Mouse (Mus musculus) cortical plate, adult 2 months (tissue): Measurements from ENCODE around the gene Lrch3. TPM values are rescaled to one million over a fixed set of nuclear protein-coding genes. Genes with fewer than 3 reads are reported as not detected.

Experiments
- H3K27ac ChIP-seq: fragments of 200-500 bp; 2 replicates; pipeline ENCODE4 v1.5.1; 2012; ENCODE audit warnings: low read length, control low read depth, inconsistent platforms; ENCODE audit not compliant: insufficient read depth
- H3K4me1 ChIP-seq: fragments of 200-500 bp; 2 replicates; pipeline ENCODE4 v1.6.1; 2011; ENCODE audit warnings: low read length; ENCODE audit not compliant: control insufficient read depth, insufficient read depth
- H3K4me3 ChIP-seq: fragments of 200-500 bp; 2 replicates; pipeline ENCODE4 v1.5.1; 2011; ENCODE audit warnings: mild to moderate bottlenecking, low read length, control low read depth; ENCODE audit not compliant: insufficient read depth
- CTCF ChIP-seq: fragments of 200-500 bp; IDR thresholded peaks from 2 replicates; pipeline ENCODE4 v1.5.1; 2011; ENCODE audit warnings: mild to moderate bottlenecking, control low read depth, low read length; ENCODE audit not compliant: insufficient read depth; ENCODE audit errors: extremely low read depth
- POLR2A ChIP-seq: fragments of 200-500 bp; IDR thresholded peaks from 2 replicates; pipeline ENCODE4 v1.6.1; 2011; ENCODE audit warnings: mild to moderate bottlenecking, low read length, control low read depth; ENCODE audit not compliant: insufficient read depth; ENCODE audit errors: extremely low read depth
- polyA plus RNA-seq: library from polyadenylated mRNA; depleted of rRNA; stranded (reverse); fragments of >200 nt; gene quantifications from 2 replicates; pipeline ENCODE4 v1.2.3, GENCODE M21; 2012

Gene Lrch3
- polyA plus RNA-seq, 1 experiment: 31.7 TPM

GRCm38 (mm10) chr16:32942694-32943093 is 28.8 kb downstream of the Lrch3 start:
- TF ChIP-seq POLR2A (no peak), CTCF (no peak)
- Histone ChIP-seq H3K27ac (no peak overlapping the region), H3K4me3 (no peak overlapping the region), H3K4me1 (peaks cover 5% of the 10 kb centered on the region)

- Histone ChIP-seq H3K27ac (no peak overlapping the region), H3K4me1 (peaks cover 6% of the 10 kb centered on the region), H3K4me3 (no peak overlapping the region)
- TF ChIP-seq CTCF (no peak), POLR2A (no peak)
Measured at GRCm38 (mm10) chr16:32945379-32945778, 31.5 kb downstream of the Lrch3 start.

- Histone ChIP-seq H3K27ac (no peak overlapping the region), H3K4me3 (no peak overlapping the region), H3K4me1 (peaks cover 6% of the 10 kb centered on the region)
- TF ChIP-seq CTCF (no peak), POLR2A (no peak)
Measured at GRCm38 (mm10) chr16:32948016-32948415, 34.1 kb downstream of the Lrch3 start.

GRCm38 (mm10) chr16:32948656-32949055 is 34.8 kb downstream of the Lrch3 start:
- Histone ChIP-seq H3K27ac (no peak overlapping the region), H3K4me3 (no peak overlapping the region), H3K4me1 (peaks cover 6% of the 10 kb centered on the region)
- no peak for TF ChIP-seq POLR2A
- TF ChIP-seq CTCF: no peak

GRCm38 (mm10) chr16:32949281-32949680 is 35.4 kb downstream of the Lrch3 start:
- Histone ChIP-seq H3K4me3 (no peak overlapping the region), H3K4me1 (peaks cover 6% of the 10 kb centered on the region), H3K27ac (no peak overlapping the region)
- no peak for TF ChIP-seq POLR2A
- no peak for TF ChIP-seq CTCF

GRCm38 (mm10) chr16:32951074-32951473 is 37.2 kb downstream of the Lrch3 start:
- H3K27ac ChIP-seq: no peak overlapping the region
- H3K4me1 ChIP-seq: peaks cover 4% of the 10 kb centered on the region; the same call in 1 of the 2 replicates
- TF ChIP-seq POLR2A: no peak
- no peak for TF ChIP-seq CTCF
- no peak overlapping the region for H3K4me3 ChIP-seq

GRCm38 (mm10) chr16:32953806-32954205 is 39.9 kb downstream of the Lrch3 start:
- no peak overlapping the region for H3K4me3 ChIP-seq
- H3K27ac ChIP-seq: no peak overlapping the region
- H3K4me1 ChIP-seq: no peaks in the 10 kb centered on the region; the same call in 1 of the 2 replicates
- TF ChIP-seq CTCF (no peak), POLR2A (no peak)

- Histone ChIP-seq H3K4me1 (no peaks in the 10 kb centered on the region; the same call in 1 of the 2 replicates), H3K4me3 (no peak overlapping the region), H3K27ac (no peak overlapping the region)
- TF ChIP-seq POLR2A: no peak
- TF ChIP-seq CTCF: no peak
Measured at GRCm38 (mm10) chr16:32954304-32954703, 40.4 kb downstream of the Lrch3 start.

- H3K4me3 ChIP-seq: no peak overlapping the region
- TF ChIP-seq POLR2A (no peak), CTCF (no peak)
- H3K4me1 ChIP-seq: no peaks in the 10 kb centered on the region; the same call in 1 of the 2 replicates
- no peak overlapping the region for H3K27ac ChIP-seq
Measured at GRCm38 (mm10) chr16:32956889-32957288, 43.0 kb downstream of the Lrch3 start.

GRCm38 (mm10) chr16:32972535-32972934 is 58.6 kb downstream of the Lrch3 start:
- H3K4me3 ChIP-seq: no peak overlapping the region
- TF ChIP-seq POLR2A: no peak
- TF ChIP-seq CTCF: no peak

More at GRCm38 (mm10) chr16:32972535-32972934, 58.6 kb downstream of the Lrch3 start:
- no peak overlapping the region for H3K27ac ChIP-seq
- no peaks in the 10 kb centered on the region for H3K4me1 ChIP-seq
